In genomic region chr11:121520761-121521160, GRCm38 (mm10) we compare ENCODE assay signal across 1 mouse cellular context.
TF ChIP-seq lines count a peak whose summit lies in the region.

No protein-coding gene starts in this region.

TF ChIP-seq in MEL, 35 proteins besides CTCF, POLR2A, EP300 and RAD21 (continued from another document):
- no peak for TF ChIP-seq E2F4 (IDR thresholded peaks at IDR 0.05; ENCODE audit: borderline replicate concordance, low read depth, low read length)
- TF ChIP-seq SMC3 (IDR thresholded peaks at IDR 0.05; ENCODE audit: low read depth, low read length) = no peak
- no peak for TF ChIP-seq HCFC1 (IDR thresholded peaks at IDR 0.05; ENCODE audit: low read depth, low read length)
- TF ChIP-seq SIN3A (IDR thresholded peaks at IDR 0.05; ENCODE audit: low read length) = no peak
- TF ChIP-seq ZMIZ1 (IDR thresholded peaks at IDR 0.05; ENCODE audit: low read depth, low read length) = no peak
- TF ChIP-seq ETS1 (IDR thresholded peaks at IDR 0.05; ENCODE audit: low read depth, low read length) = no peak
- TF ChIP-seq NELFE (IDR thresholded peaks at IDR 0.05; ENCODE audit: low read depth, low read length) = no peak
